Mouse (Mus musculus): ENCODE data around the gene Kit. TPM values are rescaled to one million over a fixed set of nuclear protein-coding genes. Genes with fewer than 3 reads are reported as not detected.

Kit gene
- total RNA-seq, 2 experiments from 2014 or later, result 0.64 to 1.5 TPM

DNA sequence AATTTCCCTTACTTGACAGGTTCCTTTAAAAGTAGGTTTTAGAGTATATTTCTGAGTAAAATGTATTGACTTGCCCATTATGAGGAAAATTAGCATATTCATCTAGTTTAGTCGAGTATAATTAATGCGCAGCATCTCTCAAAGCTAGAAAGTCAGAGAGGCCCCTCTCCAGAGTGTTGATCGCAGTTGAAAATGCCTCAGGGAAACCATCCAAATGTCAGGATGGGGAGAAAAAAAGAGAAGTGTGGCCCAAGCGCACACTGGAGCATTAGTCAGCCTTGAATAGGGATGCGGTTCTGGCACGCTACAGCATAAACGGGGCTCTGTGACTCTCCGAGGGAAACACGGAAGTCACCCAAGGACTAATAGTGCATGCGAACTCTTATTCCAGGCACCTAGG is 20.6 kb downstream of the Kit start:
- DNase-seq, result no peak
- intact Hi-C loops (cut with DNase I), result no loop called here
- TF ChIP-seq CTCF (IDR thresholded peaks at IDR 0.05), result no peak
- no peak overlapping the region for H3K4me3 ChIP-seq
- H3K27ac ChIP-seq, result no peak overlapping the region

- DNase-seq, result no peak
- intact Hi-C loops (cut with DNase I), result no loop called here
- TF ChIP-seq CTCF (IDR thresholded peaks at IDR 0.05), result no peak
- Histone ChIP-seq H3K27ac (no peak overlapping the region), H3K4me3 (peak overlapping the region; percentile 48)
Measured at GRCm38 (mm10) chr5:75596211-75596610, 21.5 kb downstream of the Kit start.

GRCm38 (mm10) chr5:75597316-75597715 is 22.6 kb downstream of the Kit start:
- Histone ChIP-seq H3K27ac (no peak overlapping the region), H3K4me3 (no peak overlapping the region)
- TF ChIP-seq CTCF (IDR thresholded peaks at IDR 0.05), result no peak
- DNase-seq, result no peak
- intact Hi-C loops (cut with DNase I), result no loop called here

- intact Hi-C loops (cut with DNase I), result no loop called here
- no peak for DNase-seq
- TF ChIP-seq CTCF (IDR thresholded peaks at IDR 0.05), result no peak
- no peak overlapping the region for H3K27ac ChIP-seq
- H3K4me3 ChIP-seq, result no peak overlapping the region
Measured at GRCm38 (mm10) chr5:75598491-75598890, 23.8 kb downstream of the Kit start.

DNA sequence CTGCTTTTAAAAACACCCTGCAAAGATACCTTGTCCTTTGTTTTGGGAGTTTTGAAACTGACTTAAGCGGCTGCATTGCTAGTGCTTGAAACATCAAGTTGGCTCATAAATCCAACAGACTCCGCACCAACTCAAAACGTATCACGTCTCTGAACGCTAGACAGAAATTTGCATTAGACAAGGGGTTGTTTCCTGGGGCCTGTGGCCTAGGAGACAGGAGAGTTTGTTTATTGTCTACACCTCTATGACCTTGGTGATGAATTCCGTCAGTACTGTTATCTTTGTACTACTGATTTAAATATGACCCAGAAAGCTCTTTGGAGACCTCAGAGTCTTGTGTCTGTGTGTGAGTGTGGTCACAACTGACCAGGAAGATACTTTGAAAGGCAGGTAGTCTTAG is 25.3 kb downstream of the Kit start:
- TF ChIP-seq CTCF (IDR thresholded peaks at IDR 0.05), result no peak
- Histone ChIP-seq H3K27ac (no peak overlapping the region), H3K4me3 (no peak overlapping the region)
- DNase-seq, result no peak
- intact Hi-C loops (cut with DNase I), result no loop called here

DNA sequence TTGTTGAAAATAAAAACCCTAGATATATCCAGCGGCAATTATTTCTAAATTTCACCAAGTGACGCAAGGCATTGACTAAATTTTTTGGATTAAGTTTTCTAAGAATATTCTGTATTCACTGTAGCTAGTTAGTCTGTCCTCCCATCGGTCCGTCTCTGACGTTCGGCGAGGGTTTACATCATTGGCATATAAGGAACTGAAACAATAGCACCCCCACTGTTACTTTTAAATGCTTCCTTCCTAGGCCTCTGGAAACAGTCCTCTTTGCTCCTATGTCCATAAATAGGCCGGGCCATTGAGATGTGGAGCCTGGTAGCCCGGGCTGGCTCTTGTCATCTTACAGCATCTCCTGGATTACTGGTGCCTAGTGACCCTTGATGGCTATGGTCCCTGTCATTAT is 29.5 kb downstream of the Kit start:
- intact Hi-C loops (cut with DNase I), result no loop called here
- Histone ChIP-seq H3K27ac (no peak overlapping the region), H3K4me3 (no peak overlapping the region)
- no peak for TF ChIP-seq CTCF (IDR thresholded peaks at IDR 0.05)
- no peak for DNase-seq

GRCm38 (mm10) chr5:75606898-75607297 is 32.2 kb downstream of the Kit start:
- TF ChIP-seq CTCF (IDR thresholded peaks at IDR 0.05), result no peak
- intact Hi-C loops (cut with DNase I), result no loop called here
- H3K4me3 ChIP-seq, result no peak overlapping the region
- no peak for DNase-seq
- H3K27ac ChIP-seq, result no peak overlapping the region

- Histone ChIP-seq H3K4me3 (no peak overlapping the region), H3K27ac (no peak overlapping the region)
- TF ChIP-seq CTCF (IDR thresholded peaks at IDR 0.05), result no peak
- DNase-seq, result no peak
- intact Hi-C loops (cut with DNase I), result no loop called here
Measured at GRCm38 (mm10) chr5:75607971-75608370, 33.3 kb downstream of the Kit start.

GRCm38 (mm10) chr5:75612380-75612779 is 37.7 kb downstream of the Kit start:
- H3K27ac ChIP-seq, result no peak overlapping the region
- DNase-seq, result no peak
- intact Hi-C loops (cut with DNase I), result no loop called here
- no peak overlapping the region for H3K4me3 ChIP-seq
- TF ChIP-seq CTCF (IDR thresholded peaks at IDR 0.05), result no peak

GRCm38 (mm10) chr5:75612926-75613325 is 38.2 kb downstream of the Kit start:
- intact Hi-C loops (cut with DNase I), result no loop called here
- no peak for DNase-seq
- TF ChIP-seq CTCF (IDR thresholded peaks at IDR 0.05), result no peak
- Histone ChIP-seq H3K27ac (no peak overlapping the region), H3K4me3 (no peak overlapping the region)

- intact Hi-C loops (cut with DNase I), result no loop called here
- no peak for DNase-seq
- no peak overlapping the region for H3K27ac ChIP-seq
- TF ChIP-seq CTCF (IDR thresholded peaks at IDR 0.05), result no peak
- H3K4me3 ChIP-seq, result no peak overlapping the region
Measured at GRCm38 (mm10) chr5:75615000-75615571, 40.4 kb downstream of the Kit start.

- DNase-seq, result no peak
- H3K27ac ChIP-seq, result no peak overlapping the region
- no peak for TF ChIP-seq CTCF (IDR thresholded peaks at IDR 0.05)
- H3K4me3 ChIP-seq, result no peak overlapping the region
- intact Hi-C loops (cut with DNase I), result no loop called here
Measured at GRCm38 (mm10) chr5:75615624-75616023, 40.9 kb downstream of the Kit start.

- Histone ChIP-seq H3K27ac (no peak overlapping the region), H3K4me3 (no peak overlapping the region)
- intact Hi-C loops (cut with DNase I), result no loop called here
- DNase-seq, result no peak
- no peak for TF ChIP-seq CTCF (IDR thresholded peaks at IDR 0.05)
Measured at GRCm38 (mm10) chr5:75622401-75622800, 47.7 kb downstream of the Kit start.

DNA sequence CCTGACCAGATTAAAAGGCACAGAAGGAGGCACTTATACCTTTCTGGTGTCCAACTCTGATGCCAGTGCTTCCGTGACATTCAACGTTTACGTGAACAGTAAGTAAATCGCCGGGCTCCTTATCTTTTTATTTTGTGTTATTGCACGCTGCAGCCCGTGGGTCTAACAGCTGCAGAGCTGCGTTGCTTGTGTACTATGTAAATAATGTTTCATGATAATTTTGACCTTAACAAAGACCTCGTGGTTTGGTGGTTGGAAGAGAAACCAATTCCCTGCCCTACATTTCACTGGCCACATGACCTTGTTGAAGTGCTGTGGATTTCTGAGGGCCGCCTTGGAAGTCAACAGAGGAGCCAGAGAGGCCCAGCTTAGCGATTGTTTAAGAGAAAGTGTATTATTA is 48.3 kb downstream of the Kit start:
- DNase-seq, result no peak
- Histone ChIP-seq H3K4me3 (no peak overlapping the region), H3K27ac (no peak overlapping the region)
- intact Hi-C loops (cut with DNase I), result no loop called here
- no peak for TF ChIP-seq CTCF (IDR thresholded peaks at IDR 0.05)

Measured in gastrocnemius, adult 2 months (tissue).